Mouse (Mus musculus) myocyte (in vitro differentiated cells): Measurements from ENCODE around the gene Nav3.

Experiments used
- CEBPB ChIP-seq: IDR thresholded peaks from 2 replicates; pipeline ENCODE4 v1.6.1; 2011; ENCODE audit warnings: mild to moderate bottlenecking, moderate library complexity; ENCODE audit not compliant: poor library complexity, insufficient read depth, severe bottlenecking
- E2F4 ChIP-seq: IDR thresholded peaks from one replicate; pipeline ENCODE4 v1.6.1; 2011; ENCODE audit warnings: mild to moderate bottlenecking, control low read depth, moderate library complexity; ENCODE audit not compliant: insufficient read depth
- MAX ChIP-seq: IDR thresholded peaks from one replicate; pipeline ENCODE4 v1.6.1; 2011; ENCODE audit warnings: low read depth, mild to moderate bottlenecking, control low read depth
- MYOD1 ChIP-seq, 3 experiments: IDR thresholded peaks; one replicate each; pipeline ENCODE4 v1.6.1; 2011; ENCODE audit warnings: control low read depth in 2 of 3, low read depth in 2 of 3, mild to moderate bottlenecking in 2 of 3, moderate library complexity in 1 of 3; ENCODE audit not compliant: insufficient read length in 2 of 3, control insufficient read depth in 1 of 3
- MYOG ChIP-seq, 3 experiments: IDR thresholded peaks; one replicate each; pipeline ENCODE4 v1.6.1; 2011; ENCODE audit warnings: control low read depth in 2 of 3, low read depth in 2 of 3, mild to moderate bottlenecking in 2 of 3; ENCODE audit not compliant: insufficient read length in 2 of 3, control insufficient read depth in 1 of 3, insufficient read depth in 1 of 3
- POLR2A ChIP-seq: IDR thresholded peaks from one replicate; pipeline ENCODE4 v1.6.1; 2011; ENCODE audit warnings: low read depth, mild to moderate bottlenecking, control low read depth, moderate library complexity; ENCODE audit not compliant: insufficient read length
- POLR2AphosphoS2 ChIP-seq: IDR thresholded peaks from one replicate; pipeline ENCODE4 v1.6.1; 2011; ENCODE audit warnings: low read depth, control low read depth; ENCODE audit not compliant: insufficient read length
- REST ChIP-seq: IDR thresholded peaks from one replicate; pipeline ENCODE4 v1.6.1; 2011; ENCODE audit warnings: mild to moderate bottlenecking, control low read depth, moderate library complexity; ENCODE audit not compliant: insufficient read depth, insufficient read length
- TCF12 ChIP-seq: IDR thresholded peaks from one replicate; pipeline ENCODE4 v1.6.1; 2011; ENCODE audit warnings: mild to moderate bottlenecking, control low read depth; ENCODE audit not compliant: poor library complexity, insufficient read depth, severe bottlenecking
- TCF3 ChIP-seq: IDR thresholded peaks from one replicate; pipeline ENCODE4 v1.6.1; 2011; ENCODE audit warnings: low read depth, control low read depth; ENCODE audit not compliant: insufficient read length
- USF1 ChIP-seq: IDR thresholded peaks from one replicate; pipeline ENCODE4 v1.6.1; 2011; ENCODE audit warnings: low read depth, mild to moderate bottlenecking, control low read depth, moderate library complexity

- TF ChIP-seq E2F4: no peak
- no peak for TF ChIP-seq USF1
- TF ChIP-seq REST: no peak
- no peak for TF ChIP-seq MAX
- no peak for TF ChIP-seq POLR2A
- TF ChIP-seq POLR2AphosphoS2: no peak
- no peak for TF ChIP-seq MYOD1 (IDR thresholded peaks at IDR 0.05; ENCODE audit: control insufficient read depth in 1 of 3, insufficient read length in 2 of 3, low read depth in 2 of 3)
- no peak for TF ChIP-seq TCF12
- no peak for TF ChIP-seq CEBPB
- no peak for TF ChIP-seq MYOG (IDR thresholded peaks at IDR 0.05; ENCODE audit: control insufficient read depth in 1 of 3, insufficient read depth in 1 of 3, insufficient read length in 2 of 3, low read depth in 2 of 3)
- TF ChIP-seq TCF3: no peak
These were observed 39.0 kb downstream of the Nav3 start for GRCm38 (mm10) chr10:110417003-110417402.
